Mouse (Mus musculus) thymus, postnatal 10 days (tissue): ENCODE data around the gene Mxd1.
A peak's percentile ranks its signal among the peaks of the same experiment; 100 is the strongest.

Source experiments
- DNase-seq, 2 experiments: peaks; one replicate each; pipeline ENCODE4 v3.0.0; 2021; ENCODE audit warnings: low spot score in 2 of 2

Gene Mxd1

DNA sequence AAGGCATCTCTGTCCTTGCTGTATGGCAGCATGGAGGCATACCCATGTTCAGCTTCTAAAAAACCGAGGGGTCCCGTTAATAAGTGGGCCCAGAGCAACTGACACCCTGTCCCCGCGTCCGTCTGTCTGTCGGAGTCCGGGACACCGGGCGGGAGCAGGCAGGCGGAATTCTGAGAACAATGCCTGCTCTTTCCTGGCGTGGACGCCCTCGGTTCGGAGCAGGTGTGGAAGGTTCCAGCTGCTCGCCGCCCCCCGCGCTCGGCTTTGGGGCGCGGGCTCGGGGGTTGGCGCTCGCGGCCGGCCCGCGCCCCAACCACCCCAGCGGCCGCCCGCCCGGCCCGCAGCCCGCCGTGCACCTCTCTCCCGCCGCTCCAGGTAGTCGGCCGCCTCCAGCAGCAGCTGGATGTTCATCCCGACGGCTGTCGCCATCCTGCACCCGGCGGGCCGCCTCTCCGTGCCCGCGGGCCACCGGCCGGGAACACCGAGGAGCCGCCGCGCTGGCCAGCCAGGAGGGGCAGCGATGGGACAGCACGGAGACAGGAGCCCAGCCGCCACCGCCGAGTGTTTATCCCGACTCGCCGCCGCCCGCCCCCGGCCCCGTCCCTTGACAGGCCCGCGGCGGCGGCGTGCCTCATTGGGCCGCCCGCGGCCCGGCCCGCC, at the start of gene Mxd1:
Gene Mxd1 (minus strand): TSS at position 582 of the 660 bp plus-strand sequence.
- peak; percentile 27 to 44 for DNase-seq

DNA sequence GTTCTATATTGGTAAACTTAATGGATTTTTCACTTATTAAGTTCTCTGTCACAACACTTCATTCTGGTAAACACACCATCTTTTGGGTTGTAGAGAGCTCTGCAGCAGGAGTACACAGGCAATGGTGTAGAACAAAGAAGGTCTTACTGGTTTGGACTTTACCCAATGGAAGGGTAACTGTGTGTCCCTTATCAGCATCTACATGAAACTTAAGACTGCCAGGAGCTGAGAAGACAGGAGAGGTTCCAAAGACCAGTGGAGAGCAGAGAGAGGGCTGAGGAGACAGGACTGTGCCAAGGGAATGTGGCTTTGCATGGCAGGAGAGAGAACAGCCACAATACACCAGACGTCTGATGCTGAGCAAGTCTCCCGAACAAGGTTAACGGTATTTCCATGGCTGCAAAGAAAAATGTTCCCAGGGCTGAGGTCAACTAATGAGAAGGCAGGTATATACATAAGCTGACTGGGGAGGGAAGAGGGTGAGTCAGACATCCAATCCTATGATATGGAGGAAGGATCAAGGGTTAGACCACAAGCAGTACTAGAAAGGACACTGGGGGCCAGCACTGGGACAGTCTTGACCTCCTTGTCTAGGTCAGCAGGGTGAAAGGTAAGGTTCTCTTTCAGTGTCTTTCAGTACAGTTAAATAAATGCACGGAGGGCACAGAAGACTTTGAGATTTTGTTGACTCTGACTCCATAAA, 39.3 kb upstream of the Mxd1 start:
- no peak for DNase-seq

DNA sequence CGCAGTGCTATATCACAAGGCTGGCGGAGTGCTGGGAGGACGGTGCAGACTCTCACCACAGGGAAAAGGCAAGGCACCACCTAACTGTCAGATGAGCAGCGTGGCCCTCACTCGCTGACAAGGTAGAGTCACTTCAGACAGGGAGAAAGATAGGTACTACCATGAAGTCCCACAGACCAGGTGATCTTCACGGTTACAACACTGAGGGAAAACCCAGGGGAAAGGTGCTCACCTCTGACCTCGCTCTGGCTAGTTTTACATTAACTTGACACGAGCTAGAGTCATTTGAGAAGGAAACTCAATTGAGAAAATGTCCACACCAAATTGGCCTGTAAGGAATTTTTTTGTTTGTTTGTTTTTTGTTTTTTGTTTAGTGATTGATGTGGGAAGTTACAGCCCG, 33.6 kb upstream of the Mxd1 start:
- no peak for DNase-seq

DNA sequence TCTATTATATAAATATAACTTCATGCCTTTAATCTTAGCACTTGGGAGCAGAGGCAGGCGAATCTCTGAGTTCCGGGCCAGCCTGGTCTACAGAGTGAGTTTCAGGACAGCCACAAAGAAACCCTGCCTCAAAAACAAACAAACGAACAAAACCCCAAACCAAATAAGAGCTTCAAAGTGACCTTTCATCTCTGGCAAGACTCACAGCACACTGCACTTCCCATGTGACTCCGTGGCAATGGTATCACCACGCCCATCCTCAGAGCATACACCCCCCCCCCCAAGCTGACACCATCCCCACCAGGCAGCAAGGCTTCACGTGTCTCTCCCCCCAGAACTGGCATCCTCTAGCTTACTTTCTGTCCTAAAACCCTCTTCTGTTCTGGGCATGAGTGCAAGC, 28.9 kb upstream of the Mxd1 start:
- DNase-seq = no peak

DNA sequence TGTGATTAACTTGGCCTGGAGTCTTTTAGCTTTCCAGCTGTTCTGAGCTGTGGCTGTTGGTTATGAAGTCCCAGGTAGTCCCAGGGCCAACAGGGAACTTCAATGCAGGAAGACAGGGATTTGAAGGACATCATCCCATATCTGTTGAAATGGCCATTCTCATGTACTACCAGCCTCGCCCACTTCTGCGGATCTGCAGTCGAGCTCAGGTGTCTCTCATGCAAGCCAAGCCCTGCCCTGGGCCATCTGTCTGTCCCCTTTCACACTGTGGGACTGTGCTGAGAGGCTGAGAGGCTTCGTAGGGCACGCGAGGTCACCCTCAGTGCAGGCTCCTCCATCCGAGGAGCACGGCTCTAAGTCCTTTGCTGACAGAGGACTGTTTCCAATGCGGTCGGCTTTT, 27.3 kb upstream of the Mxd1 start:
- DNase-seq = no peak

DNA sequence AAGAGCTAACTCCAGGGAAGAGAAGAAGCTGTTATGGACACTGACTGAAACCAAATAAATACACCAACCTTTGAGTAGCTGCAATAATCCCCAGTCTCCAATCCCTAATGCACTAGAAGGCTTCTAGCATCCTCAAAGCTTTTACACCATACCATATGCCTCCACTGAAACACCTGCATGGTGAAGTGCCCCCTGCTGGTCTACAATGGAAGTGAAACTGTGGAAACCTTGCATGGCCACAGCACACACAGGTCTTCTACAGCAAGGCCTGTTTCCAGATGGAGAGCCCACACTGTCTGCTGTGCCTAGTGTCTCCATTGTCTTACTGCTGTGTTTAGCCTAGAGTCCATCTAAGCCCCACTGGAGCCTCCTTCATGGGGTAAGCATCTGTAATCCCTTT, 25.5 kb upstream of the Mxd1 start:
- peak; percentile 38 to 71 for DNase-seq

DNA sequence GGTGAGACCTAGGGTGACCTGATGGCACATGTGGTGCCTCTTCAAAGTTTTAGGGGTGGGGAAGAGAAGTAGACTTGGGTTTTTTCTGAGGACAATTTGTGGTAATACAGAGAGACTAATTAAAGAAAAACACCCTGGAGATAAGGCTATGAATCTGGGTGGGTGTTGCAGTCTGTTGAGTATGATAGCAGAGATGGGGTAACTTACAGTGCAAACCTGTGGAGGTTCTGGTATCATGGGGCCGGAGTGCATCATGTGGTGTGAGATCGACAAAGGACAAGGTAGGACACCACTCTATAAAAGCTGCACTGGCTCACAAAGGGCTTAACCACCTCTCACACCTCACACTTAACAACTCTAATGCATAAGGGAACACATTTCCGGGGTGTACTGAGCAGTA, 20.7 kb upstream of the Mxd1 start:
- DNase-seq = no peak

DNA sequence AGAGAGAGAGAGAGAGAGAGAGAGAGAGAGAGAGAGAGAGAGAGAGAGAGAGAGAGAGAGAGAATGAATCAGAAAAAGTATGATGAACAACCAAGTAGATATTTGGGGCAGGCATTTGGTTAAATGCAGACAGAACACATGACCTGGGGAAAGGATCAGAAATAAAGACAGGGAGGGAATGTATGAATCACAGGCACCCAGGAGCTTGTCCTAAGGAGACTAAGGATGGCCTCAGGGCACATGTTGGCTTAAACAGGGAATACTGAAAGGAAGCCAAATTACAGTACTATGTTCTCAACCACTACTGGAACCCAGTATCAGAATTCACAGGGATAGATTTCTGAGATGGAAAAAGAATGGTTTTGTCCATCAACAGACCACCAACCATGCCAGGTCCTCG, 18.0 kb upstream of the Mxd1 start:
- DNase-seq = no peak

DNA sequence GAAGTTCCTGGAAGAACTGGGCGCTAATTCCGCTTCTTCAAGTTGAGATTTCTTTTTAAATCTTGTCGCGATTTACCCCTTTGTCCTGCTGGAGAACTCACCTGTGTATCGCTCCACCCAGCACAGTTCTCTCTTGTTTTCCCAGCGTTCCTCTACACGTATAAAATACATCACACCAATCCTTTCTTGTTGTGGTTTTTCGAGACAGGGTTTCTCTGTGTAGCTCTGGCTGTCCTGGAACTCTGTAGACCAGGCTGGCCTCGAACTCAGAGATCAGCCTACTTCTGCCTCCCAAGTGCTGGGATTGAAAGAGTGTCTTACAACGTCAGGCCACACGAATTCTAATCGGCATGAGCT, 15.7 kb upstream of the Mxd1 start:
- no peak for DNase-seq

DNA sequence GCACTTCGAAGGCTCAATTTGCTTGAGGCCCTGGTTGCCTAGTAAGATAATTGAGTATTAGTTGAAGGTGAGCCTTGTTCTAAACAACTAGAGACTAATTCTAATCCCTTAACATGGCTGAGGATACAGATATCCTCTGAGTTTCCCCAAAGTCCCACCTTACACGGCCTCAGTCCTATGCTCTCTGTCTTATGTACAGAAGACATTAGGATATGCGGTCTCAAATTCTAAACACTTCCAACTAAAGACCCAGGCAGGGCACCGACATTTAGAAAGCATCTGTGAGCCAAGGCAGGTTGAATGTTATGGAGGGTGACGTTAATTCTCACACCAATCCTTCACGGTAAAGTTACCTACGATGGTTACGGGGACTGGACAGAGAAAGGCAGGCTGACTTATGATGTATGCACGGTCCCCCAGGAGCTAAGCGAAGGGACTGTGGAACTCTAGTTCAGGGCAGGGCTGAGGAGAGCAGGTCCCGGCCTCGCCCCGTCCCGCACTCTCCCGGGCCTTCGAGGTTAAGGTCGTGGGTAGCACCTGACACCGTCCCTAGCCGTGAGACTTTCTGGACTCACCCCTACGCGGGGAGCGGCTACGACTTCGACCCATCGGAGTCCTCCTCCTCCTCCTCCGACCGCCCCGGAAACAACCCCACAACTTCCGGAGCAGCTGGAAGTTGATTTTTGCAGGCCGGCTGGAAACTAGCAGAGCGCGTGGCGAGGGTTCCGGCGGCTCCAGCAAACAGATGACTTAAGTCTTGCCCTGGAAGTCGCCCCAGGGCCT, 15.1 kb upstream of the Mxd1 start, which contains the start of gene Snrnp27:
Gene Snrnp27 (minus strand): TSS at position 651 of the 783 bp plus-strand sequence.
- DNase-seq = peak; percentile 79 to 89

DNA sequence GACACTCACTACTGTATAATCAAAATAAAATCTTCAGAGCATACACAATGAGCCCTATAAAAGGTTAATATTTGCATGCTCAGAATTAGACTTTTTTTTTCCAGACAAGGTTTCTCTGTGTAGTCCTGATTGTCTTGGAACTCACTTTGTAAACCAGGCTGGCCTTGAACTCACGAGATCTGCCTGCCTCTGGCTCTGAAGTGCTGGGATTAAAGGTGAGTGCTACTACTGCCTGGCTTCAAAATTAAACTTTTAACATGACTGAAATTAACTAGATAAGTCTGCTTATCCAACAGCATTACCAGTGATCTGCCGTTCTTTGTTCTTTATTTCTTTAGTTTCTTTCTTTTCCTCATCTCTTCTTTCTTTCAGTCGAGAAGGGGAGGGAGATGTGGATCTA, 12.3 kb upstream of the Mxd1 start:
- no peak for DNase-seq

DNA sequence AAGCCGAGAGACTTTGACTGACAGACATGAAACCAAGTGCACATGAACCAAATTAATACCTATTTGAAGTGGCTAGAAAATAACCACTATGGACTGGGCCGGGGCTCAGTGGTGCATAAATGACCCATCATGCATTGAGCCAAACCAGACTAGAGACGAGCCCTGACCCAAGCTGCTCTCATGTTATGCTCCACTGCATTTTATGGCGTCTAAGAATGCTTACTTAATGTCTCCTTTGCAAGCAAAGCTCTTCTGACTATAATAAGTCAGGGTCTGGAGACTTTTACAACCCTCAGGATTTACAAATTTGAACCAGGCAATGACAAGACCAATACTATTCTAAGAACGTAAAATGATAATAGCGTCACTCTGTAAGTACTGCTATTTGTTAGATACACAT, 9.4 kb upstream of the Mxd1 start:
- no peak for DNase-seq

DNA sequence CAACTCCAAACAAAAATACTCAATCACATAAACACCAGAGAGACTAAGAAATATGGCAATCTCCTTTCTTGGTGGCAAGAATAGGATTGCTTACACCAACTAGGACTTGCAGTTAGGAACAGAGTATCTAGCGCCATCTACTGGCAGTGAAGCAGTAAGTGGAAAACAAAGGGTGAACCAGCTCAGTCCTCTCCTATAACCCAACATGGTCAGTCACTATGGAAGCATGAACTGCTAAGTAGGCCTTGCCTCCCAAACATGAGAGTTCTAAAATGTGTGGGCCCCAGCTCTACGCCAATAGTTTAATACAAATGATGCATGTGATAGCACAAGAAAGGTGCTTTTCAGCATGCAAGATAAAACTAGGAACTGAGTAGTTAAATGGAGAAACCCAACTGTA, 1.9 kb upstream of the Mxd1 start:
- peak; percentile 33 to 78 for DNase-seq

DNA sequence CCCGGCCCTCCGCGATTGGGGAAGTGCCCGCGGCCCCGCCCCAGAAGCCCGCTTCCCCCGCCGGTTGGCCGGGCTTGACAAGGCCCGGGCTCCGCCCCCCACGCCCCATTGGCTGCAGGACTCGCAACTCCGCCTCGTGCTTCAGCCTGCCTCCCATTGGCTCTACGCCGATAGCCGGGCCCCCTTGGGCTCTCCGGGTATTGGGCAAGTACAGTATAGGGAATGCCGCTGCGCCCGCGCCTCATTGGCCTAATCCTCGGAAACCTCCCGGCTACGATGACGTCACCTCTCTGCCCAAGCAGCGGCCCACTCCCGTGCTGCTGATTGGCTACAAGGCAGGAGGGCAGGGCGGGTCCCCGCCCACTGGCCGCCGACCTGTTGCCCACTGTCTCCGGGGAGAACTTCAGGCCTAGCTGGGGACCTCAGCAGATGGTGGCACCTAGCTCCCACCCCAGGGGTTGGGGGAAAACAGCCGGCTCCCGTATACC, 323 bp upstream of the Mxd1 start:
- DNase-seq = peak; percentile 99 to 100

DNA sequence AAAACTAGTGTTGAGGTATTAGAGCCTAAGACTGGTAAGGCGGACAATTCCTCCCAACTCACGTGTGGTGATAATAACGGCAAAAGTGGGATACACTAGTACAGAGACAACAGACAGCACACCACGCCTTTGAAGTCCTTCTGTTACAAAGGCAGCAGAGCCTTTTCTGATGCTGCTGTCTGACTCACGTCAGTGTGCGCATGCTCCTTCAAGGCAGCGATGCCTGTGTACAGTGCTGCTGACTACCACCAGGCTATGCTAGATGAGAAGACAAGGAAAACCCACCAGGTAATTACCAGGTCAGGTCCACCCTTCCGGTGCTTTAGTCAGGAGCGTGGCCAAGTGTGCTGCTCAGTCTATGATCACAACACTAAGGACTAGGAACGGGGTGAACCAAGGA, 1.9 kb downstream of the Mxd1 start:
- DNase-seq = no peak

DNA sequence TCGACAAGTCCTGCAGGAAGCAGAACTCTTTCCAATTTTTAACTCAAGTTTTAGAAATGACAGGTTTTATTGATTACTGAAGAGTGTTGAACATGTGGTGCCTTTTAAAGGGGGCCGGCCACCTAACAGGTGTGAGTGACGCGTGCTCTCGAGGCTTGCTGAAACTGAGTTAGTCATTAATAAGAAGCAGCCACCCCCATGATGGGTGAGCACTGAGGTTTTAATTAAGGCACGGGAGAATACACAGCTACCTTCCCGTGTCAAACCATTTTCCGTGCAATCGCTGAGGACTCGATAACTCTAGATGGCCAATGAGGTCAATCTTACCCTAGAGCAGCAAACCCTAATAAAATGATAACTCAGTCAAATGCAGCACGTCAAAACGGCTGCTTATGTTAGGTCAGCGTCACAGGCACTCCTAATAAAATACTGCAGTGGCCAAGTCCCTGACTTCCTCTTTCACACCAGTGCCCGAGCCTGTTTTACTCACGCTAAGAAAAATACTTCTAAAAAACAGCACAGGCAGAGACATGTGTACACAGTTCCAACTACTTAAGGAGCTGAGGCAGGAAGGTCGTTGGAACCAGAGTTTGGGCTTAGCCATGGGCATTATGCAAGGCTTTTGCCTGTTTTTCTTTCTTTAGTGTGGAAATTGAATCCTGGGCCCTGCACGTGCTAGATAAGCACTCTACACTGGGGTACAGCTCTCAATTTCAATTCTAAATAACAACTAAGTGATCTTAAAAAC, 3.2 kb downstream of the Mxd1 start:
- DNase-seq = no peak

DNA sequence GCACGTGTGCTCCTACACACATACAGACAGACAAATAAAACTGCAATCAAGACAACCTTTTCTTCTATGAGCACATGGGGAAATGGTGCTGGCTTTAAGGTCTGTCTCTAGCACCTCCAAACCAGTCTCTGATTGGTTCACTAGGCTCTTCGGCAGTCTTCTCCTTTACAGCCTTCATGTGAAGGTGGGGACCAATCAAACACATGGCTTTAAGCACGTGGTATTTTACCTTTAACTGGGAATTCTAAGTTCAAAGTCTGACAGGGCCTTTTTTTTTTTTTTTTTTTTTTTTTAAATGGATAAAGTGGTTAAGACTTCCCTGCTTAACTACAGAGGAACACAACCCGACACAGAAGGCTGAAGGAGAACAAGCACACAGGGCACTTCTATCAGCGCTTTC, 3.9 kb downstream of the Mxd1 start:
- DNase-seq = no peak

DNA sequence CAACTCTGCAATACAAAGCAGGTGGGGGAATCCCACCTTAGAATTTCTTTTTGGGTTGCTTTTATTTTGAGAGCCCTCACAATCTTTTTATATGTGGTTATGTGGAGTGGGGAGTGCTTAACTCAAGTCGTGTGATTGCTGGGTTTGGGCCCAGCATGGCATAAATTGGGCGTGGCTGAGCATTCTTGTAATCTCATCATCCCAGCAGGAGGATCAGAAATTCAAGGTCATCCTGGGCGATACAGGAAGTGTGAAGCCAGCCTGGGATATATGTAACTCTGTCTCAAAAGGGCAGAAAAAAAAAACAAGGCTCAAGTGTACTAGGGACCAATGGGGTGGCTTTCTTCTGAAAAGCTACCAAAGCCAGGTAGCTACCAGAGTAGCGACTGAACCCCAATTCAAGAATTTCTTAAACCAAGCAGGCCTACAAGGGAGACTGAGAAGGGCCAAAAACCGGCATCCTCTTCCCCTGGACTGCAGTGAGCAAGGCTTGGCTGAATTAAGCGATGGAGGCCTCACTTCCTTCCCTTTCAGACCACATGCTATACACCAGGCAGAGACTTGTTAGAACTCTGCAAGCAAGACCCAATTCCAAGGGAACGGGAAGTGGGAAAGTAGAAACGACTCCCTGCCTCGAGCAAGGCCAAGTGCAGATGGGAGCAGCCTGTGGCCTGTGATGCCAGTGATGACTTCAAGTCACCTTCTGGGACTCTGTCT, 8.6 kb downstream of the Mxd1 start:
- no peak for DNase-seq

DNA sequence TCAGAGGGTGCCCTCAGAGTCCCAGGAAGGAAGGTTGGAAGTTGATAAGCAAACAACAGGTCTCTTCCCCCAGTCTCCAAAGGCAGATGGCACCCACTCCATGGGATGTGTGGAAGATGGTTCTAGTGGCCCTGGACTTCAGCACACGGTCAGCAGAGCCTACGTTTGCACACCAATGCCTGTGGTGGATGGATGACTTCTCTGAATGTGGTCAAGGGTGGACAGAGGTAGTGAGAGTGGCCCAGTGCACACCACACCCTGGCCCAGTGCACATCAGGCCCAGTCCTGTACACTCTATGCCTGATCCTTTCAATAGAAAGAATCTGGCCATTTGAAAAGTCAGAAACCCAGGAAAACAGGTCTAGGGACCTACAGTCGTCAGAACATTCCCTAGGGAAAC, 10.5 kb downstream of the Mxd1 start:
- DNase-seq = no peak

DNA sequence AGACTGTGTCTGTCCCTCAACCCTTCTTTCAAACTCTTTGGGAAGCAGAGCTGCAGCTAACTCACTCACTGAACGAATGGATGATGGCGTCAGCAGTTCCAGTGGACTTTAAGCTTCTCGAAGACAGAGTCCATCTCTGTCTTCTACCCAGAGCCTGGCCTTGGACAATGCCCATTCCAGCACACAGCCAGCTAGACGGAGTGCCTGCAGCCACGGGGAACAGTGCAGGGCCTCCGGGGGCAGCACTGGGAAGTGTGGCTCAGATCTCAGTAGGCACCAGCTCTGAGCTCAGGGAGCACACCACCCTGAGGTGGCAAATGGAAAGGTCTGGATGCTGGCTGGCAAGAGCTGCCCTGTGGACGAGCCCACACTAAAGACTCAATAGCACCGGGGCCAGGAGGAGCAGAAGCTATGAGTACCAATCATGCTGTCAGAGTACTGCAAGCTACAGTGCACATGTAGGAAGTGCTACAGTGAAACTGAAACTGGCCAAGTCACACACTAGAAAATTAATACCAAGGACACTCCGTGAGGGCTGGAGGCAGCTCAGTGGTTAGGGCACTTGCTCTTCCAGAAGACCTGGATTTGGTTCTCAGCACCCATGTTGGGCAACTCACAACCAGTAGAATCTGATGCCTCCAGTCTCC, 14.6 kb downstream of the Mxd1 start:
- DNase-seq = no peak

DNA sequence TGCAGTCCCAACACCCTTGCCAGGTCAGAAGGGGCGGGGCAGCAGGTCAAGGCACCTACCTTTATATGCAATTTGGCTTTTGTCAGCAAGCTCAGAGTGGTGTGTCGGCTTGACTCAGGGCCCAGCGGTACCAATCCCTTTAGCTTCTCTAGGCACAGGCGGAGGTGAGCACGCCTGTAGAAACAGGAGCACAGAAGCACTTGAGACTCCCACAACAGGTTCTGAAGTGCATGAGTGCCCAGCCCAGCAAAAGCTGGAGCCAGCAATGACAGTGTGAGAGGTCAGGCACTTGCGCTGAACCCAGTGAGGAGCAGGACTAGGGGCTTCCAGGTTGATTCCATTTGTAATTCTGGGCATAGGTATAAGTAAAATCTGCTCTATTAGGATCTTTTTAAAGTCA, 15.9 kb downstream of the Mxd1 start:
- DNase-seq = no peak
